16 mouse cellular contexts compared by ENCODE assay signal in genomic region chr6:127531412-127532205, GRCm38 (mm10).
"Had no signal": no experiment of that assay in that cellular context is flagged by ENCODE, and none has a peak within 500 bp of the region (broad histone marks: within the 10 kb centered on the region; RNA-seq: fewer than 3 reads in every experiment).

No protein-coding gene starts in this region.

- ATAC-seq: midbrain, embryonic 15.5 days had no signal

- H3K9ac ChIP-seq: limb, embryonic 13.5 days; liver, embryonic 15.5 days; midbrain, embryonic 15.5 days; neural tube, embryonic 12.5 days; stomach, embryonic 15.5 days had no signal

- H3K9me3 ChIP-seq: limb, embryonic 13.5 days; liver, embryonic 15.5 days; midbrain, embryonic 15.5 days; neural tube, embryonic 12.5 days; stomach, embryonic 15.5 days had no signal

- H3K4me2 ChIP-seq: limb, embryonic 13.5 days; liver, embryonic 15.5 days; midbrain, embryonic 11.5 days; midbrain, embryonic 15.5 days; neural tube, embryonic 12.5 days; stomach, embryonic 15.5 days had no signal

- H3K36me3 ChIP-seq: limb, embryonic 13.5 days; liver, embryonic 15.5 days; midbrain, embryonic 15.5 days; neural tube, embryonic 12.5 days; stomach, embryonic 15.5 days had no signal

- H3K4me3 ChIP-seq: limb, embryonic 13.5 days; liver, embryonic 15.5 days; midbrain, embryonic 15.5 days; neural tube, embryonic 12.5 days; stomach, embryonic 15.5 days had no signal

- H3K4me1 ChIP-seq: neural tube, embryonic 12.5 days; stomach, embryonic 15.5 days had no signal

- DNase-seq: kidney, adult 9 months; kidney, postnatal 36 days; layer of hippocampus, adult 9-11 months; layer of hippocampus, postnatal 36 days; left cerebral cortex, postnatal 4 days; lung, postnatal 10 days; right cerebral cortex, postnatal 4 days; thymus, postnatal 4 days had no signal

- H3K27ac ChIP-seq: kidney, postnatal 0 days; limb, embryonic 13.5 days; liver, embryonic 15.5 days; macrophage; midbrain, embryonic 15.5 days; neural tube, embryonic 12.5 days; stomach, embryonic 15.5 days had no signal

- H3K27me3 ChIP-seq: liver, embryonic 15.5 days; midbrain, embryonic 15.5 days; neural tube, embryonic 12.5 days; stomach, embryonic 15.5 days had no signal
